Mouse (Mus musculus): ENCODE measurements around the gene Trmt13. TPM values are rescaled to one million over a fixed set of nuclear protein-coding genes. Genes with fewer than 3 reads are reported as not detected.
"Not testable (repeated sequence)": the region's sequence is repeated elsewhere in the genome, so short reads cannot be mapped to it uniquely, and the experiment has no call there.

The Trmt13 gene
- 10 to 100 TPM; 11.2 to 13.0 TPM for total RNA-seq (2021)
- long read RNA-seq, experiment 1, partial matches to known transcripts, result 4 of 14 reads
- long read RNA-seq, experiment 1, other reads (novel, unspliced or antisense), result 8 of 14 reads
- long read RNA-seq, experiment 2, partial matches to known transcripts, result 0 of 4 reads
- long read RNA-seq, experiment 2, other reads (novel, unspliced or antisense), result 4 of 4 reads

DNA sequence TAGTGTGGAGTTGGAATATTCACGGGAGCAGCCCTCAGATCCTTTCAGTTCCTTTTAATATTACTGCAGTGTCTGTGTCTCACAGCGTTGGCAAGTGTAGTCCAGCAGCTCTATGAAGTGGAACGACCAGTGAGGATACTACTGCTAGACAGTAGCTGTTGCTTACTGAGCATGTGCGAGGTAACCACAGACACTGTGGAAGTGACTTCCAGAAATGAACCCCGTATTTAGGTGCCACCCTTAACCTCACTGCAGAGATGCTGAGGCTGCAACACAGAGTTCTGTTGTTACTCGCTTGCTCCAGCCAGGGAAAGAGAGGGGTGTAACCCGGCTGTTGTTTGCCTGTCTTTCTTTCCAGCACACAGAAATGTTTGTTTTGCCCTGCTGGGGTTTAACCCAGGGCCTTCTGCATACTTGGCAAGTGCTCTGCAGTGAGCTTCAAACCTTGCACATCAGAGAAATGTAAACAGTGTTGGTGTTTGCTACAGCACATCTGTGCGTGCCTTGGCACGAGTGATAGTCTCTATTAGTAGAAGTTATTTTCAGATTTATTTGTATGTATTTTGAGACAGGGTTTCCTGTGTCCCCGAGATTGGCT, at the start of gene Trmt13:
Gene Trmt13, minus strand, starts transcription at position 293 of the 598 bp plus-strand sequence.
- no peak for DNase-seq (ENCODE audit: low spot score in 2 of 2)

DNA sequence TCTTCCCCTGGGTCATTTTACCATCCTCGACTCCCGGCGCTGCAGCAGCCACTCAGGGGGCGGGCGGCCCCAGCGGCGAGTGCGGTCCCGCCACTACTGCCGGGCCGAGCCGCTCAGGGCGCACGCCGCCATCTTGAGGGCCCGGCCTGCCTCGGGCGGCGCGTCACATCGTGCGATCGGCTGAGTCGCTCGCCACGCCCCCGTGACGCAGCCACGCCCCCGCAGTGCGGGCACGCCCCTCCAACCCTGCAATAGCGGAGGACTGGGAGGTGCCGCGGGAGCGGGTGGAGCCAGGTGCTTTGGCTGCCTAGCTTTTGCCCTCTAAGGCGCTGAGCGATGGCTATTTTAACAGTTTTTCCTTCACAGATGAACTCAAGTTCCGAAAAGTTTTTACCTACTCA, 48.1 kb upstream of the Trmt13 start, which contains the start of gene Mfsd14a:
Gene Mfsd14a, minus strand, starts transcription at position 215 of the 401 bp plus-strand sequence.
- peak; percentile 99 to 100 for DNase-seq (ENCODE audit: low spot score in 2 of 2)

DNA sequence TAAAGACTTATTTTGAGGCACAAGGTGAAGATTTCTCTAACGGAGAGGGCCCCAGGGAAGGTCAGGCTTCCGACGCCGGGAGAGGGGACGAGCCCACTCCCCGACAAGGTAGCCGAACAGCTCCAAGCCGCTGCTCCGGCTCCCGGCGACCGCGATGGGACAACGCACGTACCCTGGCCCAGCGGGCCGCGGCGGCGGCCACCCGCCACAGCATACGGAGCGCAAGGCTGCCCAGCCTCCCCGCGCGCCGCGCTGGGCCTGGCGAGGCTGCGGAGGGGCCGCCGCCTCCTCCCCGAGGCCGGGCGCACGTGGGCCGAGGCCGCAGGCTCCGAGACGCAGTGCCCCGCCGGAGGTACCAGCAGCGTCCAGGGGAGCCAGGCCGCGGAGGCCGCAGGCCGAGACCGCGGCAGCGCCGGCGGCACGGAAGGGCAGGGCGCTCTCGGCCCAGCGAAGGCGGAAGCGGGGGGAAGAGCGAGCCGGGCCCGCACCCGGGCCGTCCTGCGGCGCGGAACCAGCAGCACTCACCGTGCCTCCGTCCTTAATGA, 47.6 kb upstream of the Trmt13 start:
- peak; percentile 38 to 67 for DNase-seq (ENCODE audit: low spot score in 2 of 2)

DNA sequence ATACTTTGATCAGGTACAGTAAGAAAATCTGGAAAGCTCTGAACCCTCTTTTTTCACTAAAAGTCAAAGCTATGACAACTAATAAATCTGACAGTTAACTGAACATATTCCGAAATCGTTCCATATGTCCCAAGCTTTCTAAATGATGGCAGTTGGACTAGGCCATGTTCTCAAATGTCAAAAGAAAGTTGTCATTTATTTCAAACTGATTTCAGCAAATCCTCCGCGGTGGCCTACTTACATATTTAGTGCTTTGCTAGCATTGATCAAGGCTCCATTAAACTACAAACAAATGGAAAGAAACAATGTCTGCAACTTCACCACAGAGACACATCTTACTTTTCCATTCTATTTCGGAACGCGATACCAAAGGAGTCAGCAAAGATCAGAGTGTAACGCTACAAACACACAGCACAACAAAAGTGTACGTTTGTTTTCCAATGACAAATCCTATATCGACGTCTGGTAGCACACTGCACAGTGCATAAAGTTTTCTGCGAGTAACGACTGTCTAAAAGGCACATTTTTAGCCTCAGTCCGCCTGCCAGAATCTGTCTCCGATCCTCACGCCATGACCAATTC, 47.0 kb upstream of the Trmt13 start:
- no peak for DNase-seq (ENCODE audit: low spot score in 2 of 2)

DNA sequence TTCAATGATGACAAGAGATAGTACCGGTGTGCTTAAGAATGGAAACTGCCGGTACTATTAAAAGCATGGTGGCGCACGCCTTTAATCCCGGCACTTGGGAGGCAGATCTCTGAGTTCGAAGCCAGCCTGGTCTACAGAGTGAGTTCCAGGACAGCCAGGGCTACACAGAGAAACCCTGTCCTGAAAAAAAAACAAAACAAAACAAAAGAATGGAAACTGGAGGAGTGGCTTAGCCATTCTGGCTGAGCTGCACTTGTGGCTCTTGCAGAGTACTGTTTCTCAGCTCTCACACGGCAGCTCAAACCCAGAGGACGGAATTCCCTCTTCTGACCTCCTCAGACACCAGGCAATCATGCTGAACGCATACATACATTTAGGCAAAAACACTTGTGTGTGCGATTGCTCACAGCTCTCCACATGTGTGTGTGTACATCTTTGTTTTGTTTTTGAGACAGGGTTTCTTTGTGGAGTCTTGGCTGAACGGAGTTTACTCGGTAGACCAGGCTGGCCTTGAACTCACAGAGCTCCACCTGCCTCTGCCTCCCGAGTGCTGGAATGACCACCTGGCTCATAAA, 45.6 kb upstream of the Trmt13 start:
- DNase-seq (ENCODE audit: low spot score in 2 of 2), result no peak

DNA sequence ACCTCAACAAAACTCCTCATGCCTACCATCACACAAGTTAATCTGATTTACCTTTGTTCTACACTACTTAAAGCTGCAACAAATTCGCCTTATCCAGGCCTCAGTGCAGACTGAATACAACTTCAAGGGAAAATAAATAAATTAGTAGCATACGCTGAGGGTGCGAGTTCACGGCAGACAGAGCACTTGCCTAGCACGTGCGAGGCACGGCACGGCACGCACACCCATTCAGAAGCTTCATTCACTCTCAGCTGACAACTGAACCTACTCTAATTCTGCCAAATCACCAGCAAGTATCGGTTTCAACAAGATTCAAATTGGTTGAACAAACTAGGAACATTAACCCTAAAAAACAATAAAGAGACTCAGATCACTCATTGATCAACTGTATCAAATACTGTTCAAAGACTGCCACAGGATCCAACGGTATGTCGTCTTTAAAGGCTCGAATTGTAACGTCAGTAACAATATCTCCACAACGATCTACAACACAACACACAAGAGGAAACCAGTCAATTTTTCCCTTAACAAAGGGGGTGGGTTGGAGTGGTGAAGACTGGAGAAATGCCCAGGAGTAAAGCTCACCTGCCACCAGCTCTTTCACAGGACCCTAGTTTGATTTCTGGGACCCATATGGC, 44.7 kb upstream of the Trmt13 start:
- no peak for DNase-seq (ENCODE audit: low spot score in 2 of 2)

DNA sequence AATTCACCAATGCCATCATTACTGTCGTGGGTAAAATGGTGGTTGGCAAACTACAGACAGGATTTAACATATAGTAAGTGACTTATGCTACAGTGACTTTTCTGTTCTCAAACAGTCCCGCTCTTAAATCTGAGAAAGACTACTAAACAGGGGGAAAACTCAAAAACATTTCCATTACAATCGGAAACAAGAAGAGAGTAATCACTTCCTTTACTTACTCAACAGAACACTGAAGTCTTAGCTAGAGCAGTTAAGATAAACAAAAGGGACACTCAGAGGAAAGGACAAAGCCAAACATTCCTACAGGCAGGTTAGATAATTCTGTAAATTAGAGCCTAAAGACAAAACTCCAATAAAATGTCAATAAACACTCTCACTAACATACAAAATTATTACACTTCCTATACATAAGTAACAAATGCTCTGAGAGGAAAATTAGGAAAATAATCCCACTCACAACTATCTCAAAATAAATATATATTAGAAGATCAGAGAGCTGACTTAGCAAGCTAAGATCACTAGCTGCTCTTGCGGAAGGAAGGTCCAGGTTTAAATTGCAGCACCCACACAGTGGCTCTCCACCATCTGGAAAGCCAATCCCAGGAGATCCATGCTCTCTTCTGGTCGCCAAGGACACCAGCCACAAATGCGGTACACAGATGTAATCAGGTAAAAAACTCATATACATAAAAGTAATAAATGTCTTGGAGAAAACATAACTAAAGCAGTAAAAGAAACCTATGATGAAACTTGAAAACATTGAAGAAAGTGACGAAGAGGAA, 42.0 kb upstream of the Trmt13 start:
- no peak for DNase-seq (ENCODE audit: low spot score in 2 of 2)

DNA sequence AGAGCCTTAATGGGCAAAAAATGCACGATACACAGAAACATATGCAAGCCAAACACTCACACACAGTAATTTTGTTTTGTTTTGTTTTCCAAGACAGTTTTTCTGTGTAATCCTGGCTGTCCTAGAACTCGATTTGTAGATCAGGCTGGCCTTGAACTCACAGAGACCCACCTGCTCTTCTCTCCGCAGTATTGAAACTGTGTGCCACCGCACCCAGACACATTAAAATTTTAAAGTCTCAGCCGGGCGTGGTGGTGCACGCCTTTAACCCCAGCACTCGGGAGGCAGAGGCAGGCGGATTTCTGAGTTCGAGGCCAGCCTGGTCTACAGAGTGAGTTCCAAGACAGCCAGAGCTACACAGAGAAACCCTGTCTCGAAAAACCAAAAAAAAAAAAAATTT, 39.7 kb upstream of the Trmt13 start:
- DNase-seq (ENCODE audit: low spot score in 2 of 2), result not testable (repeated sequence)

DNA sequence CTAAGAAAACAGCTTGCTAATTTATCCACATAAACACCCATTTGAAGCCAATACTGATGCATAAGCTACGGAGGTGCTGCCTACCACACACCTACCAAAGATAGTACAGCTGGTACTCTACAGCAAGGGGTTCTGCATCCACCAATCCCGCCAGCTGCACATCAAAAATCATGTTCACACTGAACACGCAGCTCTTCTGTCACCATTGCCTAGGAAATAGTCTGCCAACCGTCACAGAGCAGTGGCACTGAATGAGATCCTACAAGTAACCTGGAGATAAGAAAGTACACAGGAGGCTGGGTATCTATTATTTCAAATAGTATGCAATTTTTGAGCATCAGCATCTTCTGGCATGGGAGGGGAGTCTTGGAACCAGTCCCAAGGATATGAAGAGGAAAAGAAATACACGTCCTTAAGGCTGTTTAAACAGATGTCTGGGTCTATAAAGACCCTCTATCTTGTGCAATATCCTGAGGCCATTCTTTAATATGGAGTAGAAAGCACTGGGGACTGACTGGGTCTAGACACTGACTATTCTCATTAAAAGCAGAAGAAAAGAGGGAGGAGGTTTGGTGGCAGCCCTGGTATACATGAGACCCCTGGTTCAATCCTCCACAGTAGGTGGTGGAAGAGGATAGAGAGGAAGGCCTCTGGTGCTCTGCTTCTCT, 39.0 kb upstream of the Trmt13 start:
- no peak for DNase-seq (ENCODE audit: low spot score in 2 of 2)

DNA sequence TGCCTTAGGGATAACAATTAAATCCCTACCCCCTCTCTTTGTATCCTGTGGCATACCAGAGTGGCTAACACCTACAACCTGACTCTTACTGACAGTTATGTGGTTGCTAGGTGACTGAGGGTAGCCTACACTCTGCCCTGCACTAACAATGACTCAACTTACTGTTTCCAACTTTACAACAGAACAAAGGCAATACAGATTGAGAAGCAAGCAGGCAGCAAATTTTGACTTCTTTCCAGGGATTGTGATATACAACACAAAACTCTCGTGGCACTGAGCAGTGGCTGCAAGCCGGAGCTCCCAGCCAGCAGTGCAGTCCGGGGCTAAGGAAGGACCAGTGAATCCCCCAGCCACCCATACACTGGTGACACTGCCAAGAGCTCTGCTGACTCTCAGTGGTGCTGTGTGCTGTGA, 37.7 kb upstream of the Trmt13 start:
- DNase-seq (ENCODE audit: low spot score in 2 of 2), result no peak

DNA sequence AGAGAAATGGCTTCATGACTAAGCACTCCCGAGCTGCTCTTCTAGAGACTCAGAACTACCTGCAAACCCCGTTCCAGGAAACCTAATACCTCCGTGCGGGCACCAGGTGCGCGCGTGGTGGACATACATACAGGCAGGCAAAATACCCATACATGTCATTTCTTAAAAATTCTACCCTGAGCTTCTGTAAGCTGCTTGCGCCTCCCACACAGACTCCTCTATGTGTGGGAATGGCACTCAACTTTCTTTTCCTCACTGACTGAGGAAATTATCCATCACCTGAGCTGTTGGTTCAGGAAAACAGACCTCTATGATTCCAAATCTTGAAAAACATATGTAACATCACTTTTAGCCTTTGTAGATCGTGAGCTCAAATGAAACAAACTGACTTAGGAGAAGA, 36.3 kb upstream of the Trmt13 start:
- no peak for DNase-seq (ENCODE audit: low spot score in 2 of 2)

DNA sequence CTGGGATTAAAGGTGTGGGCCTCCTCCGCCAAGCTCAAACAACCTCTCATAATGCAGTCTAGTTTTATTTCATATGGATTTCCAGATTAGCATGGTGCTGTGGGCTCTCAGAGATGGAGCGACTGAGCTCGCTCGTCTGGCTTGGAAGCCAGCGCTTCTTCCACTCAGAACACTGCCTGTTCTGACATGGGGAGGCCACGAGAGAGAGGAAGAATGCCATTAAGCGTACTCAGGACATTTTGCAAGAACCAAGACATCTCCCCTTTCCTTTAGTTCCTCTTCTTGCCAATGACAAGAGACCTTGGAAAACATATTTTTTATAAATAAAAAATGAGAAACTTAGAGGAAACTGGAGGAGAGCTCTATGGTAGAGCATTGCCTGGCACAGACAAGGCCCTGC, 34.4 kb upstream of the Trmt13 start:
- DNase-seq (ENCODE audit: low spot score in 2 of 2), result no peak

DNA sequence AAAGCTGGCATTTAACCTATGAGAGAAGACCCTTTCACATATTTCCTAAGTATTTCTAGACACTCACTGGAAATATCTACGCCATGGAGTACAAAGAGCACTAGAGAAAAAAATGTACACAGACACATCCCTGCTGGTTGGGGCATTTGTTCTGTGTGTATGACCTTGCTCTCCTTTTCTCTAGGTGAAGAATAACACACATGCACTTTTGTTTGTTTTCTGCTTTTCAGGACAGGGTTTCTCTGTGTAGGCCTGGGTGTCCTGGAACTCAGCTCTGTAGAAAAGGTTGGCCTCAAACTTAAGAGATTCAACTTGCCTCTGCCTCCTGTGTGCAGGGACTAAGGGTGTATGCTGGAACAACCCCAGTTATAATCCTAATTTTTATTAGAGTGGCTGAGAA, 32.0 kb upstream of the Trmt13 start:
- no peak for DNase-seq (ENCODE audit: low spot score in 2 of 2)

DNA sequence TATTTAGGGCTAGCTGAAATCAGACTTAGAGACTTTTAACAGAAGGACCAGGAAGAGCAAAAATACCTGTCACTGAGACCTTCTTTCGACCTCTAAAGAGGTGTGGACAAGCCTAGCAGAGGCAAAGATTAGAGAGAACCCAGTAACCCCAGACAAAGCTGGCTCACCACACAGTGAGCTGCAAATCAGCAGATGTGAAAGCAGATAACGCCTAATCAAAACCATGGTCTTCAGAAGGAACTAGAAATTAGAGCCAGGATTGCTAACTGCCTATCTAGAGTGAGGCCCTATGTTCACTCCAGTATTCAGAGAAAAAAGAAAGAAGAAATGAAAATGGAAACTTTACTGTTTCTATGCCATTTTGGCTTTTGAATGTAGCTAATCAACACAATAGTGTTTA, 28.0 kb upstream of the Trmt13 start:
- DNase-seq (ENCODE audit: low spot score in 2 of 2), result no peak

DNA sequence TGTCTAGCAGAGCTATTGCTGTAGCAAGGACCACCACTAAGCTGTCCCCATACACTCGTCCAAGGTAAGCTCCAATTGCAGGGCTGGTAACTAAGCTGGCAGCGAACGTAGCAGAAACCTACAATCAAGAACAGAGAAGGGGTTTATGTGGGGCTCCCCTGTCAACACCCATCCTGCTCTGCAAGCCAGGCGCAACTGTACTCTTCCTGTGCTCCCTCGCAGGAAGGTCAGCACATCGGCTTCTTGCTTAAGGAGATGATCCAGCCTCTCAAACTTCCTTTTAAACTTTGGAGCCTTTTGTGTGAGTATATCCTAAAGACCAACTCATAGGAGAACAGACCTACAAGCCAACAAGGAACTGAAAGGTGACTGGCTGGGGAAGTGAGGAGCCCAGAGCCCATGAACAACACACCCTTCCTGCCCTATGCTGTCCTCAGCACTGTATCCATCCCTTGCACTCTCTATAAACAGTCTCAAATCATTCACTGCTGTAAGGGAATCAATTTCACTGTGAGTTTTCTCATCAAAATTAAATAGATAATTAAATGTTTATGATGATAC, 27.5 kb upstream of the Trmt13 start:
- DNase-seq (ENCODE audit: low spot score in 2 of 2), result no peak

DNA sequence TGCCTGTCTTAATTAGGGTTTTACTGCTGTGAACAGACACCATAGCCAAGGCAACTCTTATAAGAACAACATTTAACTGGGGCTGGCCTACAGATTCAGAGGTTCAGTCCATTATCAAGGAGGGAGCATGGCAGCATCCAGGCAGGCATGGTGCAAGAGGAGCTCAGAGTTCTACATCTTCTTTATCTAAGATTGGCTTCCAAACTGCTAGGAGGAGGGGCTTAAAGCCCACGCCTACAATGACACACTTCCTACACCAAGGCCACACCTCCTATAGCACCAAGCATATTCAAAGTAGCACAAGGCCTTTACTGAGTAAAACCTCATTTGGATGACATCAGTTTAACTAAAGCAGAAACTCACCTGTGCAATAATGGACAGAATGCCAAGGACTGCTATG, 25.6 kb upstream of the Trmt13 start:
- no peak for DNase-seq (ENCODE audit: low spot score in 2 of 2)

DNA sequence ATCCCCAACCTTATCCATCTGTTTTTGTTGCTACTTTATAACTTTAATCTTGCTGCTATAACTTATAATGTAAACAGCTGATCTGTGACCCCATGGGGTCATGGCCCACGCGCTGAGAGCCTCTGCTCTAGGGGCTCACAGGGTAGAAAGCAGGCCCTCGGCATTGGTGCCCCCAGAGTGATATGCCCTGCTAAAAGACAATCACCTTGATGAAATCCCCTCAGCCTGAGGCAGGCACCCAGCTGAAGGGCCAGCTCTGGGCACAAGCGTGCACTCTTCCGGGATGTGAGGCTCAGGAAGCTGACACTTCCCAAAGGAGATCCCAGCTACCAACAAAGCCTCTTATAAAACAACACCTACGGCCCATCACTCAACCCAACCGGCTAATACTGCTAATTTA, 24.2 kb upstream of the Trmt13 start:
- DNase-seq (ENCODE audit: low spot score in 2 of 2), result no peak

DNA sequence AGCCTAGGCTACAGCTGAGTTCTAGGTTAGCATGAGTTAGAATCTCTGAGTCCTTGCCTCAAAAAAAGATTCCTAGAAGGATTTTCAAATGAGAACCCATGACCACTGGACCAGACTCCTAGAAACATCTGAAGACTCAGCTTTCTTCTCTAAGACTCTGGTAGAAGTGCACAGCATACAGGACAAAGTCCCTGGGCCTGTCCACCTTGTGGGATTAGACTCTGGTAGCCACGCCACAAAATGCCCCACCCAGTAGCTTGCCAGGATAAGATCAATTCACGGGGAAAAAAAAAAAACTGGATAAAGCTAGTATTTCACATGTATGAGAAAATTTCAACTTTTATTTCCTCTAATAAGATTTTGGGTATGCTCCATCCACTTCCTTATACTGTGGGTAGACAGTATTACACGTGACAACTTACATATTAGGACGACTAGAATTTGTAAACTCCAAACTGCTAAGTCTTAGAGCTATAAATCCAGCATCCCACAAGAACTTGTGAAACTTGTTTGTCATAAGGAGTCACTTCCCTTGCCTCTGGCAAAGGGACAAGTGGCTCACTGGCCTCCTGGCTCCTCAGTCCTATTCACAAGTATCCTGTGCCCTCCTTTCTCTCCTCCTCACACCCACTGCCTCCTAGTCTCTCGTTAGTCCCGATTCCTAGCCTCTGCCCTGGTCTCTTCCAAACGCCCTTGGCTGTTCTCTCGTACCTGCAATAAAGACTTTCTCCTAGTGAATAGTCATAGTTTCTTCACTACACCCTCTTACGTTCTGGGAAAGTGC, 23.5 kb upstream of the Trmt13 start:
- DNase-seq (ENCODE audit: low spot score in 2 of 2), result no peak

DNA sequence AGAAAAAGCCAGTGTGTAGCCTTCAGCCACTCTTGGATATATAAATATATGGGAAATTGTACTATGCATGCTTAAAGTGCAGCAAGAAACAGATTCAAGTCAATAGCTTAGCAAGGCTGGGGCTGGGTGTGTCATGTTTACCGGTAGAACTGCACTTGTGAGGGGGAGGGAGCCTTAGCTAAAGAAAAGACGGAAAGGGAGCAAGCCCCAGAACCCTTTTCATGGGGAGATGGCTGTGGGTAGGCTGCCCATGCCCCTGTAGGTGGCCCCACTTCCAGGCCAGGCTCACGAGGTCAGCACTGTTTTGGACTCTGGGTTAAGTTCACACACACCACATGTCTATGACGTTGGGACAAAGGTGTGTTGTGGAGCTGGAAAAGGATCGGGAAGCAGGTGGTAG, 21.4 kb upstream of the Trmt13 start:
- DNase-seq (ENCODE audit: low spot score in 2 of 2), result no peak

Measured in gastrocnemius, postnatal 4 days (tissue).